Mouse (Mus musculus) spleen, adult 12 weeks (tissue): Measurements from ENCODE around the gene Gm10337.

Source experiments
- DNase-seq: peaks from one replicate; pipeline ENCODE4 v3.0.0; 2022; ENCODE audit warnings: low spot score

Gm10337 gene

DNA sequence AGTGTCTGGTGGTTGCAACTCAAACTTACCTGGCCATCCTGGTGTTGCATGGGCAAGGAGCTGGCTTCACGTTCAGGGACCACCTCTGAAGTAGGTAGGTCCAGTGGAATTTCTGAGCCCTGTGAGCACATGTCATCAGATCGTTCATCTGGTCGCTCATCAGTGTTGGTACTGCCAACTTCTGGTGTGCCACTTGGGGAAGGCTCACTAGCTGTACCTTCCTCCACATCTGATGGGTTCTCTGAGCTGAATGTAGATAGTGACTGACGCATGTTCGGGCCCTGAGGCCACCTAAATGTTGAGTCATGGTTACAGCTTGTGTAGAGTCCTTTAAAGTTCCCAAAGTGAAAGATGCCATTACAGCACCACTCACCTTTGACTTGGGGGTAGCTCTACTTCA lies 3.0 kb upstream of the Gm10337 start:
- DNase-seq, result no peak

DNA sequence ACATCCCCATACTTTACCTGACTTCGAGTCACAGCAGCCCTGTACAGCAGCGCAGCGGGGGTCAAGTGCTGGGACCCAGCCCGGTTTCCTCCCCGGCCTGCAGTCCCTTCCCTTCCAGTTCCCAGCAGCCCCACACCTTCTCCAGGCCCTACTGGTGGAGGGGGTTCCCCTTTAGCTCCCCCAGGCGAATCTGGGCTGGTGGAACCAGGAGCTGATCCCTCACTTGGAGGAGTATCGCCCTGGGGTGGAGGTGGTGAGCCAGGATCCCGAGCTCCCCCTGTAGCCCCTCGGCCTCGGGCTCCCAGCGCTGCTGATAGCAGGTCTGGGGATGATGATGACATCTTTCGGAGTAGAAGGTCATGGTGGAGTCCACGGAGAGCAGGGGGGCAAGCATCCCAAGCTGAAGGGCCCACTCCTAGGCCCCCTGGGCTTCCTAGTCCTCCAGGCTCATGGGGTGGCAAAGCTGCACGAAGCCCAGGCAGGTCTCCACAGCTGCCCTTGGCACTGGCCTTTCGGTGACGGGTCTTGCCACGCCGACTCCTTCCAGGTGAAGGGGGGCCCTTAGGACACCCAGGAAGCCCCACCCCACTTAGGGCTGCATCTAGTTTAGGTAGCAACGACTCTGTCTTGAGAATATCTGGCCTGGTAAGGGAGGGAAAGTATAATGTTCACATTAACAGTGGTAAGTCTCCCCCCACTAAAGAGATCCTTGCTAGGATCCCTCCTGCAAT lies 2.3 kb upstream of the Gm10337 start:
- DNase-seq, result no peak

DNA sequence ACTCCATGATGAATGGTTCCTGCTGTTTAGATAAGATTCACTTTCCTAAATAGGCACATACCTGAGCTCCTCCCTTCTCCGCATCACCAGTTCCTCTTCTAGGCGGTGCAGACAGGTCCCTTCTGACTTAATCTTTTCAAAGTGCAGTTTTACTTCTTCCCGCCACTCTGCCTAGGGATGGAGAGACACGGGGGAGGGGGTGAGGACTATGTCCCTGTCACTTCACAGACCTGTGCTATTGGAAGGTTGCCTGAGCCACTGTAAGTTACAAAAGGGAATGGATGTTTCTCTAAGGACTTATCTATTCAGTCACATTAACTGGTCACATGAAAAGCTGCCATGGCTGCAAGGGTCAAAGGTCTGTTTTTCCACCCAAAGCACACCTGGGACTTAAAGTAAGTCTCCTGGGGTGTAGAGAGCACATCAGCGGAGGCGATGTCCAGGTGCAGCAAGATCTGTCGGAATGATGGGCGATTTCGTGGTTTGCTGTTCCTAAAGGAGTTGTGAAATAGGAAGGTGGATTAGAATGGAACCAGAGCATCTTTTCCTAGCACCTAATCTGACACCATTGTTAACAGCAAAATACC lies 1.2 kb upstream of the Gm10337 start:
- no peak for DNase-seq

DNA sequence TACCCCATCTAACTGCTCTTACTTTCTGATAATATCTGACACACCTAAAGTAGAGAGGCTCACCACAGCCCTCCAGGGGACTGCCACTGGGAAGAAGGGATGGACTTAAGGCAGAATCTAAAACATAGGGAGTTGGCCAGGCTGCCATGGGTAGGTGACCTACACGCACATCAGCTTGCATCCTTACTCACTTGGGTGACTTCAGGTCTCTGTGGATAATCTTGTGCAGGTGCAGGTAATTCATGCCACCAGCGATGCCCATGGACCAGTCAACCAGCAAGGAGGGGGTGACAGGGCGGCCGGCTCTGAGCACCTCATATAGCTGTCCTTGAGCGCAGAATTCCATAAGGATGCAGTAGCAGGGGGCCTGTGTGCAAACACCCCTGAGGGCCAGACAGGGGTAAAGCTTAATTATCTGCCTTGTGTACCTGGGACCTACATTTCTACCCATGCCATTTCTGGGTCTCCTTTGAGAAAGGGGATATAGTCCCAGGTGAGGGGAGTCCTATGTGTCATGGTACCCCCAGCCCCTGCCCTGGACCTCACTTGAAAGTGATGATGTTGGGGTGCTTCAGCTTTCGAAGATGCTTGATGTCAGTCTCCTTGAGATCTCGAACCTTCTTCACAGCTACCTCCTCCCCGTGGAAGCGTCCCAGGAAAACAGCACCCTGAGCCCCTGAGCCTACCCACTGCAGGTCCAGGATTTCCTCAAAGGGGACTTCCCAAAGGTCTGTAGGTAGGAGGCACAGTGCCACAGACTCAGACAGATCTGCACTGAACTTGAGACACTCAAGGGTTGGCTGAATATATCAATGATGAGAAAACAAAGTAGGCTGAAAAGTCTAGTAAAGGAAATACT lies 631 bp downstream of the Gm10337 start:
- no peak for DNase-seq

DNA sequence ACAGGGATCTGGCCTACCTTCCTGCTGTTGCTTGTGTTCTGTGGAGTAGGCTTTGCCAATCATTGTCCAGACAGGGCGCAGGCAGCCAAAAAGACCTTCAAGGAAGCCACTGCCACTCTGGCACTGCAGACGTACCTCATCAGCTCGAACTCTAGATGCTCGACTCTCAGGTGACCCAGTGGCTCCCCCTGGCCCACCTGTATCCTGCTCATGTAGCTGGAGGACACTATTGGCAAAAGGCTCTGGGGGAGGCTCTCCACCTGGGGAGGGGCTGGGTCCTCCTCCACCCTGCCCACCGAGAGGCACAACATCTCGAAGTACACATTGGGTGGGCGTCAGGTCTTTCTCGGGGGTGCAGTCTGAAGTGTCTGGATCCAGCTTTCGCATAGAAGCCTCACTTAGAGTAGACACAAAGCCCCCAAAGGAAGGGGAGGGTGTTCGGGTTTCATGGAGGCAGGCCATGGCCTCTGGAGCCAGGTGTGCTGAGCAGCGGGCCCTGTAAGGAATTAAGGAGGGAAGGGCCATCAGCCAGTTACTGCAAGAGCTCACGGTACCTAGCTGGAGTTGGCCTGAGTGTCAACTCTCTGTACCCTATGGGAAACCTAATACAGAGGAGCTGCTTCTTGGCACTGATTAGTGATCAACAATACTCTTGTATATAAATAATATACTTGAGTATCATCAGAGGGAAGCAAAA lies 1.7 kb downstream of the Gm10337 start:
- no peak for DNase-seq

DNA sequence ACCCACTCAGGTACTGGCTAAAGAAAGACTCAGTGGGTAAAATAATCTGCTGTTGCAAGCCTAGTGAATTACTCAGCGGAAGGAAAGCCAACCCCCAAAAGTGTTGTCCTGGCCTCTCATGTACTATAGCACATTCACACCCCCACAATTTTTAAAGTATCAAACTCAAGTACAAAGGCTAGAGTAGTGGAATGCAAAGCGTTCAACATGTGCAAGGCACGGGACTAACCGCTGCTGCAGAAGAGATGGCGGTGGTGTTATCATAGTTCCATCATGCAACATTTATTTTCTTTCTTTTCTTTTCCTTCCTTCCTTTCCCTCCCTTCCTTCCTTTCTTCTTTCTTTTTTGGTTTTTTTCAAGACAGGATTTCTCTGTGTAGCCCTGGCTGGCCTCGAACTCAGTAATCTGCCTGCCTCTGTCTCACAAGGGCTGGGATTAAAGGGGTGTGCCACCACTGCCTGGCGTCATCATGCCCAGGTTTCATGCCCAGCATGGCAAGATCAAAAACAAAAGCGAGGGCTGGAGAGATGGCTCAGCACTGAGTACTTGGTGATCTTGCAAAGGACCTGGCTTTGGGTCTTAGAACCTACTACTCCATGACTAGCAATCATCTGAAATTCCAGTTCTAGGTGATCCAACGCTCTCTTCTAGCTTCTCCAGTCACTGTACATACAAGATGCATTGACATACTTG lies 2.4 kb downstream of the Gm10337 start:
- DNase-seq, result no peak

DNA sequence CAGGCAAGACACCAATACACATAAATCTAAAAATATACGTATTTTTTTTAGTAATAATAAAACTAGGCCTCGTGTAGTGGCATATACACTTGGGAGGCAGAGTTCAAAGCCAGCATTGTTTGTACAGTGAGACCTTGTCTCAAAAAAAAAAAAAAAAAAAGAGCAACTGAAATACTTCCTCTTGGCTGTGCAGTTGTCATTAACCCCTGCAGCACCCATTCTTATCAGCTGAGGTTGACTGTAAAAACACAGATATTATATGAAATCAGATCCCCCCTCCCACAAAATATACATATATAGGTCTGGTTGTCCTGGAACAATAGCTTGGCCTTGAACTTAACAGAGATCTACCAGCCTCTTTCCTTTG lies 2.9 kb downstream of the Gm10337 start:
- no peak for DNase-seq

DNA sequence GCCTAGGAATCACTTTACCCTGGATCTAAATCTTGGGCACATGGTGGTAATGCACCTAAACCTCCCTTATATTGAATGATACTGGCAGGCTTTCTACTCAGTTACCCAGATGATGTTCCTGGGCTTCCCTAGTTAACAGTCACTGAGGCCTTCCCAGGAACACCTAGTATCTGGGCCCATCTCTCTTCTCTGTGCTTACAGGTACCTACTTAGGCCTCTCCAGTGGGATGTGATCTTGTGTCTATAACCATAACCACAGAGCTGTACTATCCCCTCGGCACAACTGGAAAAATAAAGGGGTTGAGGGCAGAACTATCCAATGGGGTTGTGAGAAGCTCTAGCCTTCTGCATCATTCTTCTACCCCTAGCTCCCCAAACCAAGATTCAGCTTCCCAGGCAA lies 3.3 kb downstream of the Gm10337 start:
- DNase-seq, result no peak

DNA sequence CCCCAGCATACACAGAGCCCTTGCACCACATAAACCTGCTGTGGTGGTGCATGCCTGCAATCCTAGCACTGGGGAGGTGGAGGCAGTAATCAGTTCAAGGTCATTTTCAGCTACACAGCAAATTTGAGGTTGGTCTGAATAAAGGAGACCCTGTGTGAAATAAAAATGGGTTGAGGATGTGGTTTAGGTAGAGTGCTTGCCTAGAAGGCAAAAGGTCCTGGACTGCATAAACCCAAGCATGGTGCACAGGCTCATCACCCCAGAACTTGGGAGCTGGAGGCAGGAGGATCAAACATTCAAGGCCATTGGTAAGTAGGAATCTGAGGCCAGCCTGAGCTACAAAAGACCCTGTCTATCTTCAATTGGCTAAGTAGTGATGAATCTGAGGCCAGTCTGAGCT lies 4.0 kb downstream of the Gm10337 start:
- no peak for DNase-seq

DNA sequence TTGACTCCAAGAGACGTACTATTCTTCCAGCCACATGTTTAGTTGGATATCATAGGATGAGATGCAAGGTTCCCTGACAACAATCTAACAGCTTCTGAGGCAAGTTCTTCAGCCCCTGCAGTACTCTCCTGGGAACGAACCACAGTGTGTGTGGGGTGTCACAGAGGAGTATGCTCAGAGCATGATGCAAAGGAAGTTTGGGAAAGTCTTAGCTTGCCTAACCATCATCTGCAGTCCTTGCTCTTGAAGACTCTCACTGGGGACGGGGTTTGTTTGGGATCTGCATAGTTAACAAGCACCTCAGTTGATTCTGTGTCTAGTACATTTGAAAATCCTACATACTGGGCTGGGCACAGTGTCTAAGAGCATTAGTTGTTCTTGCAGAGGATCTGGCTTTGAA lies 4.8 kb downstream of the Gm10337 start:
- DNase-seq, result no peak

DNA sequence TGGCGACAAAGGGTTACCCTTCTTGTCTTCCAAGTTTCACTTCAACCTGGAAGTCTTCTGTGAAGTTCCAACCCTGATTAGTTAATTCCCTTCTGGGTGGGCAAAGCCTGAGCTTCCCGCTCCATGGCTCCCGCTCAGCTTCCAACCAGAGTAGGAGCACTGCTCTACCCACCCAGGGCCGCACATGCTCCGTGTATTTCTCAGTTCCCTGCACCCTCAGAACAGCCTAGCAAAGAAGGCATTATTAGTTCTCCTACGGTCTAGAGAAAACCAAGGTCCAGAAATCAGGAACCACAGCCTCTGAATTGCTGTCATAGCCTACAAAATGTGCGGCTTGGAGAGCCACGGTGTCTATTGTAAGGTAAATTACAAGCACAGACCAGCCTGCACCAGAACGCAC lies 6.6 kb downstream of the Gm10337 start:
- no peak for DNase-seq

DNA sequence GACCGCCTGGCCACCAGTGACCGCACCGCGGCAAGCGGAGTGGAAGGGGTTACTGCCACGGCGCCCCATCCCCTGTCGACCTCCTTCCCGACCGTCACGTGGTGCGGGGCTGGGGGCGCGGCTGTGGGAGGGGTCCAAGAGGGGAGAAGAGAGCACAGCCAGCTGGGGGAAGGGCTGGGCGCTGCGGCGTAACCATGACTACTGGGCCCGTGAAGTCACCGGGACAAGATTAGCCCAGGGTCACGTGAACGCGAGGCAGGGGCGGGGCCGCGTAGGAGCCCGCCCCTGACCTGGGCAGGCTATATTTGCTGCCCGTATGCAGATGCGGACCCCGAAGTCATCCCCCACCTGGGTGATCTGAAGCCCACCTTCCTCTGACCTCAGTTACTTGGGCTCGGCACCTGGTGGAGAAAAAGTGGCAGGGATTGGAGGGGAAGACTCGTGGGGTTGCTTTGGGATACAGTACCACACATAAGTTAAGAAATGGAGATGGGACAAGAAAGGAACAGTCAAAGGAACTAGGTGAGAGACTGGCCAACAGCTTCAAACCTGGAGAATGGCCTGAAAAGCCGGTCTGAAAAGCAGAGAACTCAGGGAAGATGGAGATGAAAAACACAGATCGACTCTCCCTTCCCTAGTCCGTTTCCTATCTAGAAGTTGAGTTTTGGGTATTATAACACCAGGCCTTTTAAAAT lies 7.2 kb downstream of the Gm10337 start:
- DNase-seq, result peak; percentile 58

DNA sequence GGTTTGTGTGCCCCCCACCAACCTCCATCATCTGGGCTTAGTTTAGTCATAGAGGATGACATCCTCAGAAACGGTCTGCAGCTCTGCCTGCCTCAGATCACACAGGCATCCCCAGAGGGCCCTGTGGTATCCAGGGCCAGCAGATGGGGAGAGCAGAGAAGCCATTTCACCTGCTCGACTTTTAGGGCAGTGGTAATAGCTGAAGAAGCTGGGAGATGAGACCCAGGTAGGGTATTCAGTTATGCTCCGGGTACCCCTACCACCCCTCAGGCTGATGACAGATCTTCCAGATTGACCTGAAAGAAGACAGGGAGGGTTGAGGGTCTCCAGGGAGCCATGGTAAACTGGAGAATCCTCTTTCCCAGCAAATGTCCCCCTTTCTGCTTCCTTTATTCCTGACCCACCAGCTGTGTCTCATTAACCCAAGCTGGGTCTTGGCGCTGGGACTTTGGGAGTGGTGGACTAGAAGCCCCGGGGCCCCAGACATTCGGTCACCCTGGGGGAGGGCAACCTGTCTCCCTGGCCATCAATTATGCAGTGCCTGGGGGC lies 7.8 kb downstream of the Gm10337 start:
- no peak for DNase-seq

DNA sequence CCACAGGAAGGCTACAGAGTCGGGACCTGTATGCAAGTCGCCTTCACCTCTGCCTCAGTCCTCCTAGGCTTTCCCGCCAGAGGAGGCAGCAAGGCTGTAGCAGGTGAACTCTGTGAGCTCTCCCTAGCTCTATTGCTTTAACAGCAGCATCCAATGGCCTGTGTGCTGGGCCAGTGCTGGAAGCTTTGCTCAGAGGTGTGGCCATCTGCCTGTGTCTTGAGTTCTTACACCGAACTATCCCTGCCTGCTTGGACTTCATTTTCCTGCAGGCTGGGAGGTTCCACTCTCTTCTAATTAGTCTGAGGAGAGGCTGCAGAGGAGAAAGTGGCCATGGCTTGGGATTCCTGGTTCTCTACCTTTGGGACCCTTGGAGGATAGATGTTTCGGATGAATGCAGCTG lies 8.5 kb downstream of the Gm10337 start:
- no peak for DNase-seq

DNA sequence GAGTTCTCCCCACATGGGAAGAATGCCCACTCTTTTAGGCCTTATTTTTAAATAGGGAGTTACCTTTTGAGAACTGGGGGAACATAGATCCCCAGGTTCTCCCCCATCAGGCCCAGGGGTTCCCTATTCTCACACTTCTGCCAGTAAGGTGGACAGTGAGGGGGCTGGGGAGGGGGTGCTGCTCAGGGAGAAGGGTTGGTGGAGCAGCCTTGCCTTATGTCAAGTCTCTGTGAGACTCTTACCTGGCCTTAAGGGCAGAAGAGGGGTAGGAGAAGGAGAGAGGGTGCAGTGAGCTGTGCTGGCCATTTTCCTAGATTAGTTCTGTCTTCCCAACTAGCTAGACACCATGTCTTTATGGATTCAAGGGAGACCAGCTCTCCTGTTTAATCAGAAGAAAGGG lies 8.9 kb downstream of the Gm10337 start:
- no peak for DNase-seq

DNA sequence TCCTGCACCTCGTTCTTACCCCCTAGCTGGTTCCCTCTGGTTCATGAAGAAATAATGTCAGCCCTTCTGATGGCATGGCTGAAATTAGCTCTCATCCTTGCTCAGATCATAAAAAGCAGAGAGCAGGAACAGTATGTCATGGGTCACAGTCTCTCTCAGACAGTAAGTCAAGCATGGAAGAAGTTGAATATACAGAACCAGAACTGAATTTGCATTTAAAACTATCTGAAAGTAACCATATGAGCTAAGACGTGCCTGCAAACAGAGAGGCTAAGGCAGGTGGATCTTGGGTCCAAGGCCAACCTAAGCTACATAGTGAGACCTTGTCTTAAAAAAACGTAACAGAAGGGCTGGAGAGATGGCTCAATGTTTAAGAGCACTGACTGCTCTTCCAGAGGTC lies 9.5 kb downstream of the Gm10337 start:
- no peak for DNase-seq

DNA sequence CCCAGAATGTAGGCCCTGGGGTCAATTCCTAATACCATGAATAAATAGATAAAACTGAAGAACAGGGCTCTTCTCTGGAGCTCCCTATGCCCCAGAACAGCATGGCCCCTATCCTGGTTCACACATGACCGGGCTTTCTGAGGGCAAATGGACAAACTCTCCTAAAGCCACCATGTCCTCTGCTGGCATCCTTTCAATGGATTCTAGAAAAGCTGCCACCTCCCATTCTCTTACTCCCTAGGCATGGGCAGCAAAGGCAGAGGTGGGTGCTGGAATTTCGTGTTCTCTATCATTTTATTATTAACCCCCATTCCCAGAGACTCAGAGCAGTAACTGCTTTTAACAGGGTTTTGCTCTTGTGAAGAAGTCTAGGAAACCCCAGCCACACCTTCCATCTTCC lies 11.7 kb downstream of the Gm10337 start:
- no peak for DNase-seq

DNA sequence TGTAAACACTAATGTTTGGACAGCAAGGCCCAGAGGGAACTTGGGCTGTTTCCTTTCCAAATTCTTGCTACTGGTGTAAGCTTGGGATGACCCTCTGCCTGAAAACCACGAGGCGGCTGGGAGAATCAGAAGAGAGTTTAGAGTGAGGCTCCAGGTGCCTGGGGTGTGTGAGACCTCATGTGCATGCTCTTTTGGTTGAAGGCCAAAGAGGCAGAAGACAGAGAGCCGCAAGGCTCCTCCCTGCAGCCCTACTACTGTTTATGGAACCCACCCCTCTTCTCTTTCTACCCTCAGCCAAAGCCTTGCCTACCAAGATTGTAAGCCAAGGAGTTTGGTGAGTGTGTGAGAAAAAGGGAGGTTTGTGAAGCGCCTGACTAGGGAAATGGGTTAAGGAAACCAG lies 12.3 kb downstream of the Gm10337 start:
- DNase-seq, result no peak

DNA sequence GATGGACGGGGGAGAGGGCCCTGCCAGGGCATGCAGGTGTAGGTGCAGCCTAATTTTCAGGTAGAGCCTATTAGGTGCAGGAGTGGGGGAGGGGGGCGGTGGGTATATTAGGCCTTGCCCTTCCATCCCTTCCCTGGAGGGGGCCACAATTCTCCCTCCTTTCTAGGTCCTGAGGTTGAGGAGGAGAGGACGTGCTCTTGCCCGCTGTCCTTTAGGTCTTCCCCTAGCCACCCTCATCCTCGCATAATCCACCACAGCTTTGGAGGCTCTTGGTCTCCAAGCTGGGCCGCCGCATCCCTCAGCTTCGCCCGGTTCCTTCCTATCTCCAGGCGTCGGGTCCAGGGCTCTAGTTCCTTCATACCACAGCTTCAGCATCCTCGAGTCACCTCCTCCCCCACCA lies 12.8 kb downstream of the Gm10337 start:
- DNase-seq, result no peak

DNA sequence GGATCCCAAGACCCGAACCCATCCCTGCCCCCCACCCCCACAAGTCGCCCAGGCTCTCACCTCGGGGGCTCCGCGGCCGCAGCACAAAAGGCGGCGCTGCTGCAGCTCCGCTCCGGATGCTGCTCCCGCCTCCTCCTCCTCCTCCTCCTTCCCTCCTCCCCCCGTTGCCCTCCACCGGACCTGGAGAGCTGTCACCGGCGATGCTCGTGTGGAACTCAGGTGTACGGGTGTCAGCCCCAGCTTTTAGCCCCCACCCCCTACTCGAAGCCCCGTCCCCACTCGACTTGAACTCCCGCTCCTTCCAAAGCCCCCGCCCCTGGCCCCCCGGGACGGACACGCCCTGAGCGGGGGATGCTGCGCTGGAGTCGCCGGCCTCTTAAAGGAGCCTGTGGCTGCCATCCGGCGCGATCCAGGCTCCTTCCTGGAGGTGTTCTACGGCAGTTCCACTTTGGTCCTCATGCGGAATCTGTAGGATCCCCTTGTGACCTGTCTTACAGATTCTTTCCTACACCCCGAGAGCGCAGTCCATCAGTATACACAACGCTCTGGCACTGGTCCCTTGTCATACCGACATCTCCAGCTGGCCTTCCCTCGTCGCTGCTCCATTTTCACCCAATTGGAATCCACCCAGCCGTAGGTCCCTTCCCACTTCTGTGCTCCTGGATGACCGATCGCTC lies 13.3 kb downstream of the Gm10337 start, which contains the start of gene Map3k12:
Map3k12 (minus strand) TSS at position 337 of the 677 bp plus-strand sequence.
- peak; percentile 35 for DNase-seq

DNA sequence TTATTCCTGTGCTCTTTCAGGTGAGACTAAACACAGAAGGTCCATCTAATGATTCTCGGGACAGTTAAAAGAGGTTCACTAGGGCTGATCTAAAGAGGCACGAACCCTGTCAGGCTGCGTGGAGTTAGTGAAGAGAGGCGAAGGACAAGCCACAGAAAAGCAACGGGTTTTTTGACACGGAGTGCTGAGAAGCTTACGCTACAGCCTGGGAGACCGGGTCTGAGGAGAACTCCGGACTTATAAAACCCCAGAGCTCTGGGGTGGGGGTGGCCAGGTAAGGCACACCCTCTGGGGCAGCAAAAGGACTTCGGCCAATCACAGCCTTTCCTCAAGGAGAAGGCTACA lies 14.1 kb downstream of the Gm10337 start:
- DNase-seq, result no peak
